8 mouse cellular contexts compared by ENCODE assay signal in genomic region chr14:103778009-103778431, GRCm38 (mm10).
A peak's percentile ranks its signal among the peaks of the same experiment; 100 is the strongest.
DNase-seq lines count a peak whose midpoint lies in the region; ATAC-seq and TF ChIP-seq lines count a peak whose summit lies in the region.

No protein-coding gene starts in this region.

- 38% methylated on average over 12 of the region's 12 CpGs for WGBS in intestine, postnatal 0 days

- H3K4me2 ChIP-seq in intestine, postnatal 0 days (replicated peaks; ENCODE audit: low read depth): peak overlapping the region; percentile 33; the same call in 1 of the 2 replicates

- no peak for TF ChIP-seq CTCF in intestine, postnatal 0 days (IDR thresholded peaks at IDR 0.05; ENCODE audit: low read depth)

- ATAC-seq in frontal cortex, adult (ENCODE audit: low TSS enrichment): peak; percentile 92
- no peak for ATAC-seq in intestine, postnatal 0 days

- intact Hi-C loops in left cerebral cortex, postnatal 4 days (cut with DNase I): no loop called here

- no peak overlapping the region for H3K4me3 ChIP-seq in intestine, postnatal 0 days (ENCODE audit: low read depth, low read length)

- H3K27ac ChIP-seq in intestine, postnatal 0 days (ENCODE audit: low read depth, low read length): no peak overlapping the region

- H3K4me1 ChIP-seq in intestine, postnatal 0 days (replicated peaks; ENCODE audit: control insufficient read depth, insufficient read depth, low read length): no peaks in the 10 kb centered on the region

- DNase-seq in adrenal gland, adult 2 months: peak; percentile 8
- no peak for DNase-seq in adrenal gland, postnatal 25 days
- DNase-seq in cerebellum, adult 8-10 months: peak; percentile 6
- DNase-seq in left cerebral cortex, postnatal 4 days: peak; percentile 51
- peak; percentile 58 to 64 for DNase-seq in right cerebral cortex, adult 2 months (ENCODE audit: low spot score in 2 of 2)
- no peak for DNase-seq in urinary bladder, postnatal 4 days (ENCODE audit: low spot score in 2 of 2)

- no peak overlapping the region for H3K9ac ChIP-seq in intestine, postnatal 0 days (ENCODE audit: low read depth, low read length)

- no peaks in the 10 kb centered on the region for H3K36me3 ChIP-seq in intestine, postnatal 0 days (ENCODE audit: control insufficient read depth, insufficient read depth)

- H3K27me3 ChIP-seq in intestine, postnatal 0 days (replicated peaks; ENCODE audit: control insufficient read depth, insufficient read depth, low read length): no peaks in the 10 kb centered on the region

- no peaks in the 10 kb centered on the region for H3K9me3 ChIP-seq in intestine, postnatal 0 days (ENCODE audit: control insufficient read depth)

Comparison
In these comparisons a context has a peak if more than half of its experiments do, and no peak if none do; other contexts are left out.
1. DNase-seq: peak in adrenal gland, adult 2 months (single experiment), cerebellum, adult 8-10 months (single experiment), left cerebral cortex, postnatal 4 days (single experiment) and right cerebral cortex, adult 2 months (2 of 2); none in adrenal gland, postnatal 25 days (single experiment) and urinary bladder, postnatal 4 days (0 of 2).